Mouse (Mus musculus) cerebellum, postnatal 14 days (tissue): ENCODE results near the gene Dmwd.
"Not testable (repeated sequence)": the region's sequence is repeated elsewhere in the genome, so short reads cannot be mapped to it uniquely, and the experiment has no call there.

Experiments used
- DNase-seq, 2 experiments: peaks; one replicate each; pipeline ENCODE4 v3.0.0; 2021; ENCODE audit warnings: mixed read lengths in 2 of 2

Dmwd gene

GRCm38 (mm10) chr7:19075723-19076585 is at the start of gene Dmwd:
Gene Dmwd (plus strand): TSS chr7:19076227.
- DNase-seq, result peak; percentile 94 to 96

DNA sequence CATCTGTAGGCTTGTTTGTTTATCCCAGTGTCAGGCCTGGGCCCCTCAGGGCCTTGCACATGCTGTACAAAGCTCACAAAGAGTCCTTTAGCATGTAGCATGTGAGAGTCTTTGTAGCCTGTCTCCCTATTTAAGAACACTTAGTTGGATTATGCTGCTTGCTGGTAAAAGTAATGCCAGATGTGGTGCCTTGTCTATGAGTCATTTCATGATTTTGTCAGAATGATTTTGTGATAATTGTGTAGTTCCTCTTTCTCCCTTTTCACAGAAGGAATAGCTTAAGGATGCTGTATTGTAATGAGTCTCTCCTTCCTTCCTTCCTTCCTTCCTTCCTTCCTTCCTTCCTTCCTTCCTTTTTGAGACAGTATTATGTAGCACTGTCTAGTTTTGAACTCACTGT is 48.0 kb upstream of the Dmwd start:
- no peak for DNase-seq

GRCm38 (mm10) chr7:19029084-19029653 is 46.9 kb upstream of the Dmwd start:
- peak; percentile 67 to 77 for DNase-seq

GRCm38 (mm10) chr7:19031641-19032040 is 44.4 kb upstream of the Dmwd start:
- no peak for DNase-seq

DNA sequence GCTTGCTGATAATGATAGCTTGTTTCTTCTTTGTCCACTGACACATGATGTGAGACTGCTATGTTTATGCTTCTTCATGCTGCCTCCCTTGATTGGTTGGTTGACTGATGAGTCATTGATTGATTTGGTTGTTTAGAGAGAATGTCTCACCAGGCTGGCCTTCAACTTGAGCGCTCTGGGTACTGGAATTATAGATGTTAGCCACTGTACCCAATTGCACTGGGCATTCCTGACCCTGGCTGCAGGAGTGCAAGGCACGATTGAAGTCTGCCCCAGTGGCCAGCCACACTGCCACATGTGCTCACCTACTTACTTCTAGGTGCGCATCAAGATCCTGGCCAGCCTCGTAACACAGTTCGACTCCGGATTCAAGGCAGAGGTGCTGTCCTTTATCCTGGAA is 31.4 kb upstream of the Dmwd start:
- no peak for DNase-seq

GRCm38 (mm10) chr7:19046286-19047069 is 29.5 kb upstream of the Dmwd start:
- DNase-seq, result peak; percentile 88 to 91

DNA sequence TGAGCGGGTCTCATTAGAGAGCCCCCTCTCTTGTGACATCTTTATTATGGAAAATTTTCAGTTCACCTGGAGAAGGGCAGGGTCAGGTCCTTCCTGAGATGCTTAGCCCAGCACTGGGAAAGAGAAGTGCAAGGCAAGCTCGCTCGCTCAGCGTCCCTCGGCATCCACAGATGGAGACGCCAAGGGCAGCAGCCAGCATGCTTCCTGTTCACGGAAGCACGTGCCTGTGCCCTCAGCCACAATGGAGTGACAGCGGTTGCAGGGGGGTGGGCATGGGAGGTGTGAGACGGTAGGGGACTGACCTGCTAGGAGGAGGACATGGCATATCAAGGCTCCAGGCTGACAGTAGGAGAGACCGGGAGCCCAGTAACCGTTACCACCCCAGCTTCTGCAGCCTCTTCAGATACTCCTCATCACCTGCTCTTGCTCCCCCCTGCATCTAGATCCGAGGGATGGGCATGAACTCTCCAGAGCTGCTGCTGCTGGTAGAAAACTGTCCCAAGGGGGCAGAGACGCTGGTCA is 28.0 kb upstream of the Dmwd start:
- DNase-seq, result no peak

- DNase-seq, result no peak
These were observed 26.8 kb upstream of the Dmwd start for GRCm38 (mm10) chr7:19049252-19049651.

DNA sequence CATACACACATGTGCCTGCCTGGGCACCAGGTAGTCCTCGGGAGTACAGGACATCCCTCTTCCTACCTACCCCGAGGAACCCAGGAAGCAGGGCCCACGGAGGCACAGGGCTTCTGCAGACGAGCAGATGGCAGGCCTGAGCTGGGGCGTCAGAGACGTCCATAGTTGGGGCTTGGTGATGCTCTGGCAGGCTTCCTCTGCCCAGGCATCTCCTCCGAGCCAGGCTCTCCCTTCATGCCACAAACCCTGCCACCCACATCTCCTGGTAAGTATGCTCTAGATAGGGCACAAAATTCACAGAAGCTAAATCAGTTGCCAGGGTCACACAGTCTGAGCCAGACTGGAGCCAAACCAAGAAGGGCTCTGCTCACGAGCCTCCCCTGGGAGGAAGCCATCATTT is 25.9 kb upstream of the Dmwd start:
- peak in 1 of 2 experiments; percentile 45 for DNase-seq

- peak in 1 of 2 experiments; percentile 11 for DNase-seq
These were observed 24.9 kb upstream of the Dmwd start for GRCm38 (mm10) chr7:19051161-19051560.

DNA sequence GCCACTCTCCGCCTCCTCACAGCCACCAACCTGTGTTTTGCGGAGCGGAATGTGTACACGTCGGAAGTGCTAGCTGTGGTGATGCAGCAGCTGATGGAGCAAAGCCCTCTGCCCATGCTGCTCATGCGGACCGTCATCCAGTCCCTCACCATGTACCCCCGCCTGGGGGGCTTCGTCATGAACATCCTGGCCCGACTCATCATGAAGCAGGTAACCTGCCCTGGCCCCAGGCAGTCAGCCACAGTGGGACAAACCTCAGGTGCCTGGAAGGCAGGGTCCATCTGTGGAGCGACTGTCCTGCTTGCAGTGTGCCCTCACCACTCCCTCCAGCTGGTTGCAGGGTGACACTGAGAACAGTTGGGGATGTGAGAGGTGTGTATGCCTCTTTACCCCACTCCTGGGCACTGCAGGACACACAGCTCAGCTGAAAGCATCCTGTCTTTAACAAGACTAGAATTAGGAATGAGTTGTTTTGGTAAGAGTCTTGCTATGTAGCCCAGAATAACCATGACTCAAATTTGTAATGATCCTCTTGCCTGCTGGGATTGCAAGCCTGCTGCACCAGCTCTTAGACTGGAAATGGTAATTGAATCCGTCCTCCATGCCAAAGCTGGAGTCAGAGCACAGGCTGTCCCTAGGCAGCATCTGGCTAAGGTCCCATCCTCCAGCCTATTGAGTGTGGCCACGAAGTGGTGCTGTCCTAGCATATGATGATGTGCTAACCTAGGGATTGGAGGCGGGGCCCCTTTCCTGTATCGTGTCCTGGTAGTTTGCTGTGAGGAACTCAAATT is 23.5 kb upstream of the Dmwd start:
- DNase-seq, result peak in 1 of 2 experiments; percentile 59

DNA sequence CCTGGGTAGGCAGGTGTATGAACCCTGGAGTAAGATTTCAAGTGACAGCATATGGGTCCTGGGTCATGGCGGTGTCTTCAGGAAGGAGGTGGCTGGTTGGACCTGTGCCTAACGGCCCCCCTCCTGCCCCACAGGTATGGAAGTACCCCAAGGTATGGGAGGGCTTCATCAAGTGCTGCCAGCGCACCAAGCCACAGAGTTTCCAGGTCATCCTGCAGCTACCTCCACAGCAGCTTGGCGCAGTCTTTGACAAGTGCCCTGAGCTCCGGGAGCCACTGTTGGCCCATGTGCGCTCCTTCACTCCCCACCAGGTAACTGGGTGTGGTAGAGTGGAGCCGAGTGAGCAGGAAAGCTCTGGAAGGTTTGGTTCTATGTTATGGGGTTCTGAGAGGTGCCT is 22.9 kb upstream of the Dmwd start:
- no peak for DNase-seq

DNA sequence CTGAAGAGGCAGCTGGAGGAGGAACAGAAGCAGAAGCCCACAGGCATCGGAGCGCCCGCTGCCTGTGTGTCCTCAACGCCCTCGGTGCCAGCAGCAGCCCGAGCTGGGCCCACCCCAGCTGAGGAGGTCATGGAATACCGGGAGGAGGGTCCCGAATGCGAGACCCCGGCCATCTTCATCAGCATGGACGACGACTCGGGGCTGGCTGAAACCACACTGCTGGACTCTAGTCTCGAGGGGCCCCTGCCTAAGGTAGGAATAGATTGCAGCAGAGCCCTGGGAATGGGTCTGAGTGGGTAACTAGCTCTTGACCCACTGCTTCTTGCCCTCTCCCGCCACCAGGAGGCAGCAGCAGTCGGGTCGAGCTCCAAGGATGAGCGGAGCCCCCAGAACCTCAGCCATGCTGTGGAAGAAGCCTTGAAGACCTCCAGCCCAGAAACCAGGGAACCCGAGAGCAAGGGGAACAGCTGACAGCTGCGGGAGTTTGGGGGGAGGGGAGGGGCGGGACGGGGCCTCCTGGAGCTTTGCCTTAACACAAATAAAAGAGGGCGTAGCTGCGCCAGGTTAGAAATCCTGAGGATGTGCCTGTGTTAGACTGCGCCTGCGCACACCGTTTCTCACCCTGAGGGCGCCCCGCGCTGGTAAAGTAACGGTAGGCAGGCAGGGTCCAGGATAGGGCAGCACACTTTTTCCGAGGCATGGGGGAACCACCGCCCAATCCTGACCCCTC is 21.8 kb upstream of the Dmwd start, which contains the start of gene Rsph6a:
Gene Rsph6a (plus strand): TSS at position 644 of the 730 bp plus-strand sequence.
- peak; percentile 73 to 87 for DNase-seq

- no peak for DNase-seq
These were observed 21.3 kb upstream of the Dmwd start for GRCm38 (mm10) chr7:19054777-19055076.

- no peak for DNase-seq
These were observed 20.9 kb upstream of the Dmwd start for GRCm38 (mm10) chr7:19055108-19055507.

DNA sequence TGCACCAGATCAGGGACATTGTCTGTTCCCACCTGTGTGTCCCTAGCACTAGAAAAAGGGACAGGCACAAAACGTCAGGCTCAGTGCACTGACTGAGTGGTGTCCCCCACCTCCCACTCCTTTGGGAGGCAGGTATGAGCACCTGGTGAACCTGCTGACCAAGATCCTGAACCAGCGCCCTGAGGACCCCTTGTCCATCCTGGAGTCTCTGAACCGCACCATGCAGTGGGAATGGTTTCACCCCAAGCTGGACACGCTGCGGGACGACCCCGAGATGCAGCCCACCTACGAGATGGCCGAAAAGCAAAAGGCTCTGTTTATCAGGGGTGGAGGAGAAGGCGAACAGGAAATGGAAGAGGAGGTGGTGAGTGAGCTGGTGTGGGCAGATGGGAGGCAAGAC is 18.6 kb upstream of the Dmwd start:
- no peak for DNase-seq

- no peak for DNase-seq
These were observed 10.1 kb upstream of the Dmwd start for GRCm38 (mm10) chr7:19065896-19066295.

DNA sequence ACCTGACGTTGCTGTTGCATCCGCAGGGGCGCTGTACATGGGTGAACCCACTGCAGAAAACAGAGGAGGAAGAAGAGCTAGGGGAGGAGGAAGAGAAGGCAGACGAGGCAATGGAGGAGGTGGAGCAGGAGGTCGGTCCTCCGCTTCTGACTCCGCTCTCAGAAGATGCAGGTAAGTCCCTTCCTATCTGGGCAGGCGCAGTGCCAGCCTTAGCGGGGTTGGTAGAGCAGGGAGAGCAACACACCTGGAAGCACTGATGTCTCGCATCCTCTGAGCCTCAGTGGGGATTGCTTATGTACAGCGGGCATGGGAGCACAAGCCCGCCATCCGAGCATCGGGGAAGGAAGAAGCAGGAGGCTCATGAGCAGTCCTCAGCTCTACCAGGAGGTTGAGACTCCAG is 9.0 kb upstream of the Dmwd start:
- DNase-seq, result no peak

- no peak for DNase-seq
These were observed 8.1 kb upstream of the Dmwd start for GRCm38 (mm10) chr7:19067935-19068334.

DNA sequence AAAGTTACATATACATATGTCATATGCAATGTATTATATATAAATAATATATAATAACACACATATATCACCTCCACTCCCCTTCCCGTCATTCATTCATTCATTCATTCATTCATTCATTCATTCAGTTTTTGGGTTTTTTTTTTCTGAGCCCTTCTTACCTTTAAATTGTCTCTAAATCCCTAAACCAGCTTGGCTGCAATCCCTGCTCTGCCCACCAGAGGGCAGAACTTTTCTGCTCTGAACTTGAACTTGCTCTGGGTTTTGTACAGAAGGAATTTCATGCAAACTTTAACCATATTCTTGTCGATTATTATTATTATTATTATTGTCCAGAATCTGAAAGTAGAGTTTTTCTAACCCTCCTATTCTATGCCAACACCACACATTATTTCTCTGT is 7.3 kb upstream of the Dmwd start:
- peak; percentile 82 to 86 for DNase-seq

DNA sequence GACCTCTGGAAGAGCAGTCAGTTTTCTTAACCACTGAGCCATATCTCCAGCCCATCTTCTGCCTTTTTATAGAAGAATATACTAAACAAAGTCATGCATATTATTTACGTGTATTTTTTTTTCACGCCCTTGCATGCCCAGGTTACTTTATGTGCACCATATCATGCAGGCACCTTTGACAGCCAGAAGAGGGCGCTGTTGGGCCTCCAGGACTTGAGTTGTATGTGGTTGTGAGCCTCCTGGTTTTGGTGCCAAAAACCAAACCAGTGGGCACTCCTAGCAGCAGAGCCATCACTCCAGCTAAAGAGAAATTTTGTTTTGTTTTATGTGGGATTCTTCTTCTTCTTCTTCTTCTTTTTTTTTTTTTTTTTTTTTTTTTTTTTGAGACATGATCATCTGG is 6.5 kb upstream of the Dmwd start:
- DNase-seq, result no peak

DNA sequence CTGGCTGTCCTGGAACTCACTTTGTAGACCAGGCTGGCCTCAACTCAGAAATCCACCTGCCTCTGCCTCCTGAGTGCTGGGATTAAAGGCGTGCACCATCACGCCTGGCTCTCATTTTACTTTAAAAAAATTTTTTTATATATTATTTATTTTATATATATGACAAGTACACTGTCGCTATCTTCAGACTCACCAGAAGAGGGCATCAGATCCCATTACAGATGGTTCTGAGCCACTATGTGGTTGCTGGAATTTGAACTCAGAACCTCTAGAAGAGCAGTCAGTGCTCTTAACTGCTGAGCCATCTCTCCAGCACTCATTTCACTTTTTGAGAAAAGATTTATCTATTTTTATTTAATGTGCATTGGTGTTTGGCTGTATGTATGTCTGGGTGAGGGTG is 5.0 kb upstream of the Dmwd start:
- DNase-seq, result not testable (repeated sequence)
